Mouse (Mus musculus): ENCODE data around the gene Kcnf1. TPM values are rescaled to one million over a fixed set of nuclear protein-coding genes. Genes with fewer than 3 reads are reported as not detected.
A peak's percentile ranks its signal among the peaks of the same experiment; 100 is the strongest.

Gene Kcnf1
- polyA plus RNA-seq, 1 experiment from 2014 or later: 0.13 TPM

DNA sequence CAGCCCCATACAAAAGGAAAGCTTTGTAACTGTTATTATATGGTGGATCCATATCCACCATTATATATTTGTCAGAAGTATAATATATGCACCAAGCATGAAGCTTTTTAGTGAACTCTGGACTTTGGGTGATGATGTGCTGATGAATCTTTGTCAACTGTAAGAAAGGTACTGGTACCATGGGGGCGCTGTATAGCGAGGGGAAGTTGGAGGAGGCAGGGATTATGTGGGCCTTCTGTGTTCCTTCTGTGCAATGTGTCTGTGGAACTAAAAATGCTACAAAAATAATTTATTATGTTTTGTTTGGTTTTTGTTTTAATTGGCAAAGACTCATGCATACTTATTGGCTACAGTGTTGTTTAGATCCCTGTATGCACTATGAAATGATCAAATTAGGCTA lies 16.2 kb upstream of the Kcnf1 start:
- no peaks in the 10 kb centered on the region for H3K9me3 ChIP-seq (replicated peaks)
- 92% methylated on average over 2 of the region's 2 CpGs for WGBS

DNA sequence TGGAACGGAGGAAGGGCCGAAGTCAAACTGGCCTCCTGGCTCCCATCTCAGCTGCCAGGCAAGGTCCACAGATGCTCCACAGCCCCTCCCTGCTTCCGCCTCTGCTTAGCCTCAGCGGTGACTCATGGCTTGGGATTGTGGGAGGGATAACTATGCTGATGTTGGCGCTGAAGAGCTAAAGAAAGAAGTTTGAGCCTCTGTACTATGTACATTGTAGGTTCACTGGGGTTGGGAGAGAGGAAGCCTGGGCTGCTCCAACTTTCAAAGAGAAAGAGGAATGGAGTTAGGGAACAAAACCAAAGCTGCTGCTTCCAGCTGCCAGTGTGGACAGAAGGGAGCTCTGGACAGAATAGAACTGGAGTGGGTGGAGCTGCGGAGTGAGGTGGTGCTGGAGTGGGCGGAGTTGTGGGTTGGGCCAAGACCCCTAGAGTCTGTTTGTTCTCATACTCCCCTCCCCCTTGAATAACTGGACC lies 7.7 kb upstream of the Kcnf1 start:
- no peak overlapping the region for H3K9ac ChIP-seq
- peaks cover 7% of the 10 kb centered on the region; the same call in 1 of the 2 replicates for H3K27me3 ChIP-seq
- peak overlapping the region; percentile 23; the same call in 1 of the 2 replicates for H3K4me3 ChIP-seq
- no peaks in the 10 kb centered on the region for H3K9me3 ChIP-seq (replicated peaks)
- peak; percentile 85 for ATAC-seq (replicated peaks; ENCODE audit: insufficient number of reproducible peaks, insufficient read depth, low FRiP score, low read depth)
- peaks cover 6% of the 10 kb centered on the region for H3K4me1 ChIP-seq (replicated peaks)
- peak overlapping the region; percentile 51 for H3K4me2 ChIP-seq
- whole genome bisulfite sequencing: 11% methylated on average over 7 of the region's 7 CpGs
- peak overlapping the region; percentile 61 for H3K27ac ChIP-seq
- H3K36me3 ChIP-seq: no peaks in the 10 kb centered on the region

More for the DNA sequence above, 16.2 kb upstream of the Kcnf1 start:
- H3K4me2 ChIP-seq: no peak overlapping the region
- no peaks in the 10 kb centered on the region for H3K36me3 ChIP-seq
- H3K27me3 ChIP-seq: no peaks in the 10 kb centered on the region
- H3K4me3 ChIP-seq: no peak overlapping the region
- H3K4me1 ChIP-seq (replicated peaks): no peaks in the 10 kb centered on the region
- H3K9ac ChIP-seq: no peak overlapping the region
- no peak overlapping the region for H3K27ac ChIP-seq
- no peak for ATAC-seq (replicated peaks; ENCODE audit: insufficient number of reproducible peaks, insufficient read depth, low FRiP score, low read depth)

DNA sequence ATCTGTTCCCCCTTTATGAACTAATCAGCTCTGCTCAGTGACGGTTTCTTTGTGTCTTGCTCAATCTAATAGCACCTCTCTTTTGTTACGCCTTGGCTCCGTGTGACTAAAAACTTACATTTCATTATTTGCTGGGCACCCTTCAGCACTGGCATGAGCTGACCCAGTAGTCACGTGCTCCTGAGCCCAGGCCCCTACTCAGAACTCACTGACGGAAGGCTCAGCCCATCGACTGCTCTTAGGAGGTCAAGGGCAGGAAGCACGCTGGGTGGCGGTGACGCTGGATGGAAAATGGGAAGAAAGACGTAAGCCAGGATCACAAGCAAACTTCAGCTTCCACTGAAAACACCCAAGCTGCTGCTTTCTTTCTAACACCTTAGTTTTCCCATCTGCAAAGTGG lies 7.1 kb upstream of the Kcnf1 start:
- H3K4me2 ChIP-seq: no peak overlapping the region
- no peak for ATAC-seq (replicated peaks; ENCODE audit: insufficient number of reproducible peaks, insufficient read depth, low FRiP score, low read depth)

DNA sequence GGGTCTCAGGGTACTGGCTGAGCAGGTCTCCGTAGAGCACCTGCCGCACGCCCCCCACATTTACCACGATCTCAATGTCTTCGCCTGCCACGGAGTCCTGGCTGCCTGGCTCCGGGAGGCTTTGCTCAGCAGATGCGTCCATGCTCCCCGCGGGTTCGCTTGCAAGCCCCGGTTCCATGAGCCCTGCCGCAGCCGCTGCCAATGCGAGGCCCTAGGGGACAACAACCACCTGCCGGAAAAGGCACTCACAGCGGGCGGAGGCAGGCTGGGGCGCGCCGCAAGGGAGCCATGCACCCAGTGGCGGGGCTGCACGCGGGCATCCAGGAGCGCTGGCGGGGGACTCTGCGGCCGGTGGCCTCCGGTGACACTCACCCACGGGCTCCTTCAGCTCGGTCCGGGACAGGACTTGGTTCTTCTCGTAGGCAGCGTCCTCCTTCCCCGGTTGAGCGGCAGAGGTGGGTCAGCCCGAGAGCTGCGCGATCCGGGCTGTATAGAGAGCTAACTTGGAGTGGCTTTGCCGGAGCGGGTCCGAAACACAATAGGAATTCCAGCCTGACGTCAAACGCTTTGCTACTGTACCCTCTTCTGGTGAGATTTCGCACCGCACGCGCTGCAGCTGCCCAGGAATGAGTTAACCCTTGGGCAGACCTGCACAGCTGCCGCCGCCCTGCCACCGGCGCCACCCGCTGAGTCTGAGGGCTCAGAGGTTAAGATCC lies 489 bp downstream of the Kcnf1 start:
- 1% methylated on average over 54 of the region's 54 CpGs for WGBS
- Histone ChIP-seq H3K27me3 (peaks cover 34% of the 10 kb centered on the region), H3K9ac (peak overlapping the region; percentile 50), H3K36me3 (no peaks in the 10 kb centered on the region), H3K4me2 (peak overlapping the region; percentile 96), H3K4me3 (peak overlapping the region; percentile 56), H3K4me1 (replicated peaks) (peaks cover 18% of the 10 kb centered on the region), H3K27ac (no peak overlapping the region), H3K9me3 (replicated peaks) (no peaks in the 10 kb centered on the region)
- ATAC-seq (replicated peaks; ENCODE audit: insufficient number of reproducible peaks, insufficient read depth, low FRiP score, low read depth): peak; percentile 25; the same call in 1 of the 2 replicates

More for the DNA sequence above, 7.1 kb upstream of the Kcnf1 start:
- Histone ChIP-seq H3K4me1 (replicated peaks) (peaks cover 6% of the 10 kb centered on the region), H3K36me3 (no peaks in the 10 kb centered on the region), H3K4me3 (no peak overlapping the region), H3K27ac (no peak overlapping the region), H3K9ac (no peak overlapping the region), H3K27me3 (peaks cover 7% of the 10 kb centered on the region; the same call in 1 of the 2 replicates), H3K9me3 (replicated peaks) (no peaks in the 10 kb centered on the region)
- 42% methylated on average over 10 of the region's 10 CpGs for WGBS

DNA sequence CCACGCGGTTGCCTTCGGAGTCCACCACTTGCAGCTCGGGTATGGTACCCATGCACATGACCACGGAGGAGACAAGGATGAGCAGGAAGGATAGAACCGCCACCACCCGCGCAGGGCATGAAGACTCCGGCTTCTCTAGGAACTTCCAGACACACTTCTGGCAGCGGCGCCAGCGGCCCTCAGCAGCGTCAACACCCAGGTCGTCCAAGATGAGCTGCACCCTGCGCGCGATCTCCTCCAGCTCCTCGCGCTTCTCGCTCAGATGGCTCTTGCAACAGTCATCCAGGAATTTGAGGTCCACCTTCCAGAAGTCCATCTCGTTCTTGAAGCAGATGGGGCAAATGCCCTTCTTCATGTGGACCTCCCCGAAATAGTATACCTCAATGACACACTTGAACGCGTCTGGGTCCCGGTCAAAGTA lies 1.1 kb downstream of the Kcnf1 start:
- Histone ChIP-seq H3K9me3 (replicated peaks) (no peaks in the 10 kb centered on the region), H3K27ac (no peak overlapping the region), H3K36me3 (no peaks in the 10 kb centered on the region), H3K27me3 (peaks cover 34% of the 10 kb centered on the region), H3K4me1 (replicated peaks) (peaks cover 18% of the 10 kb centered on the region), H3K4me3 (peak overlapping the region; percentile 56), H3K9ac (peak overlapping the region; percentile 50; the same call in 1 of the 2 replicates), H3K4me2 (peak overlapping the region; percentile 96)
- WGBS: 8% methylated on average over 25 of the region's 25 CpGs
- ATAC-seq (replicated peaks; ENCODE audit: insufficient number of reproducible peaks, insufficient read depth, low FRiP score, low read depth): no peak

DNA sequence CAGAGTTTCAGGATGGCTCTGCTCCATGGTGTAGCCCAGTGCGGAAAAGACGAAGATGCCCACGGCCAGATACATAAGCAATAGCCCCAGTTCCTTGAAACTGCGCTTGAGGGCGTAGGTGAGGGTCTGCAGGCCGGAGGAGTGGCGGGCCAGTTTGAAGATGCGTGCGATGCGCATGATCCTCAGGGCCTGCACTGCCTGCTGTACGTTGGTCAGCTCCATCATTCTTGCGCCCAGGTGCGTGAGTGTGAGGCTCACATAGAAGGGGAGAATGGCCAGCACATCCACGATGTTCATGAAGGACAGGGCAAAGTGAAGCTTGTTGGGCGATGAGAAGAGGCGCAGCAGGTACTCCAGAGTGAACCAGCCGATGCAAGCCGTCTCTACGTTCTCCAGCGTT lies 1.6 kb downstream of the Kcnf1 start:
- peak overlapping the region; percentile 56 for H3K4me3 ChIP-seq
- 62% methylated on average over 20 of the region's 20 CpGs for WGBS

DNA sequence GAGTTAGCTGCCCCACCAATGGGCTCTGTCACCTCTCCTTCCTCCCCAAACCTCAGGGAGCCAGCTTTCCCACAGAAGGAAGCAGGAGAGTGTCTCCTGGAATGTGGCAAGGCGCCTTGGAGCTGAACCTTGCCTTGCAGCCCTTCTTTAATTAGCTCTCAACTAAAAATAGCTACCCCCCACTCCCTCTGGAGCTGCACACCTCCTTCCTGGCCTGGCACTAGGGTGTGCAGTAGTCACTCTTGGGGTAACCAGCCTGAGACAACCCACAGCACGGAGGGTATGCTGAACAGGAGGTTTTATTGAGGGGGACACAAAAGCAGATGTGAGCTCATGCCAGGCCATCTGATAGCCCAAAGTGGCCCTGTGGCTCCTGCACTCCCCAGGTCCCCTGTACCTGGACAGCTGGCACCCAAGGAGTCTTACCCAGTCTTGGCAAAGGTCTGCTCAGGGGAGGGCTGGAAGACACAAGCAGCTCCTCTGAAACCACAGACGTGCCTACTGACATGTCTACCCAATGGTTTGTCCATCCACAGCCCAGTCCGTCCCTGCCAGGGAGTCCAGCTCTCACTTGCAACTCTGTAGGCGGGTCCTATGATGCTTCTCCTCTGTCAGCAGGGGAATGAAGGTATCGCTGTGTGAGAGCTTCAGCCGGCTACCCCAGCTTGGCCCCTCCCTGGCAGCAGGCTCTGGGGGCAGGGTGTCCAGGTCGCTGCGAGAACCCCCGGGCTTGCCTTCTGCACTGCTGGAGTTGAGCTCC lies 2.4 kb downstream of the Kcnf1 start:
- 59% methylated on average over 10 of the region's 10 CpGs for WGBS
- Histone ChIP-seq H3K9me3 (replicated peaks) (no peaks in the 10 kb centered on the region), H3K27me3 (peaks cover 34% of the 10 kb centered on the region), H3K36me3 (no peaks in the 10 kb centered on the region), H3K4me2 (no peak overlapping the region), H3K4me3 (no peak overlapping the region), H3K4me1 (replicated peaks) (peaks cover 18% of the 10 kb centered on the region), H3K27ac (no peak overlapping the region), H3K9ac (no peak overlapping the region)
- no peak for ATAC-seq (replicated peaks; ENCODE audit: insufficient number of reproducible peaks, insufficient read depth, low FRiP score, low read depth)

More for the DNA sequence above, 1.6 kb downstream of the Kcnf1 start:
- H3K27ac ChIP-seq: no peak overlapping the region
- H3K27me3 ChIP-seq: peaks cover 34% of the 10 kb centered on the region
- no peak for ATAC-seq (replicated peaks; ENCODE audit: insufficient number of reproducible peaks, insufficient read depth, low FRiP score, low read depth)
- no peaks in the 10 kb centered on the region for H3K36me3 ChIP-seq
- H3K9me3 ChIP-seq (replicated peaks): no peaks in the 10 kb centered on the region
- H3K4me2 ChIP-seq: peak overlapping the region; percentile 96
- no peak overlapping the region for H3K9ac ChIP-seq
- peaks cover 18% of the 10 kb centered on the region for H3K4me1 ChIP-seq (replicated peaks)

DNA sequence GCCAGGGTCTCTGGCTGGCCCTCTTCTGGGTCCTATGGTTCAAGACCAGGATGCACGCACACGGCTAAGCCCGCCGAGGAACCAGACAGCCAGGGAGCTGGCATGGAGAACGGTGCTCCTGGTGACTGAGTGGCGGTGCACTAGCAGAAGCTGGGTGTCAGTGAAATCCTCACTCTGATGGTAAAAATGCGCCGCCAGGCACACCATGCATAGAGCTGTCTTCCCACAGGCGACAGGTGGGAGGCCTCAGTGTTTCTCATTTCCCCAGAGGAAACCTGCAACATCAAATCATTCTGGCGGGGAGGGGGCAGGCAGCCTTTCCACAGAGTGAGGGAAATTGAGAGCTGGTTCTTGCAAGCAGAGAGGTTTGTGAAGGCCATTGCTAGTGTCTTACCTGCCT lies 6.3 kb downstream of the Kcnf1 start:
- peaks cover 6% of the 10 kb centered on the region for H3K4me1 ChIP-seq (replicated peaks)
- no peaks in the 10 kb centered on the region for H3K9me3 ChIP-seq (replicated peaks)
- H3K36me3 ChIP-seq: no peaks in the 10 kb centered on the region
- ATAC-seq (replicated peaks; ENCODE audit: insufficient number of reproducible peaks, insufficient read depth, low FRiP score, low read depth): no peak
- H3K9ac ChIP-seq: no peak overlapping the region
- H3K4me3 ChIP-seq: no peak overlapping the region
- WGBS: 80% methylated on average over 10 of the region's 10 CpGs
- H3K27me3 ChIP-seq: peaks cover 14% of the 10 kb centered on the region
- no peak overlapping the region for H3K4me2 ChIP-seq
- no peak overlapping the region for H3K27ac ChIP-seq

DNA sequence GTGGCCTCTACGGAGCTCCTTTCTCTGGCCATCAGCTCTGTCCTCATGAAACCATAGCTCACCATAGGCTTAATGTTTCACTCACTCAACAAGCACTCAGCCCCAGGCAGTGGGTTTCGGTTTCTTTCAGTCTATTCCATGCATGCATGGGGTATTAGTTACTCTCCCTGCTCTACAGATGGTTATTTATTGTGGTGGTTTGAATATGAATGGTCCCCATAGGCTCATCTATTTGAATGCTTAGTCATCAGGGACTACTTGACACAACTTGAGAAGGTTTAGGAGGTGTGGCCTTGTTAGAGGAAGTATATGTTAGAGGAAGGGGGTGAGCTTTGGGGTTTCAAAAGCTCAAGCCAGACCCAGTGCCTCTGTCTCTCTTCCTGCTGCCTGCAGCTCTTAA lies 10.6 kb downstream of the Kcnf1 start:
- H3K9me3 ChIP-seq (replicated peaks): no peaks in the 10 kb centered on the region
- no peak overlapping the region for H3K4me2 ChIP-seq
- H3K4me1 ChIP-seq (replicated peaks): no peaks in the 10 kb centered on the region

DNA sequence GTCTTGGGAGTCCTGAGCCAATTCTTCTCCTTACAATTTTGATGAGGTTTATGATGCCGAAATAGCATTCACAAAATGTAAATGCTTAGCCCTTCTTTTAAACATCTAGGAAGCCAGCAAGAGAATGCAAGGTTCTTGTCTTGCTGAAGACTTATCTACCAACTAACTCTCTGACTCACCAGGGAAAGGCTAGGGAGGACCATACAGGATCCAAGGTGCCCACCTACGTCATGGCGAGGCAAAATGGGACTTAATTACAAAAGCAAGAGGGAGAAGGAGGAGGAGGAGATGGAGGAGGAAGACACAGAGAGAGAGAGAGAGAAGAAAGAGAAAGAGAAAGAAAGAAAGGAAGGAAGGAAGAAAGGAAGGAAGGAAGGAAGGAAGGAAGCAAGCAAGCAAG lies 12.7 kb downstream of the Kcnf1 start:
- Histone ChIP-seq H3K27me3 (no peaks in the 10 kb centered on the region), H3K4me1 (replicated peaks) (no peaks in the 10 kb centered on the region), H3K9ac (no peak overlapping the region), H3K9me3 (replicated peaks) (no peaks in the 10 kb centered on the region), H3K27ac (no peak overlapping the region), H3K4me2 (no peak overlapping the region), H3K4me3 (no peak overlapping the region), H3K36me3 (no peaks in the 10 kb centered on the region)
- WGBS: 82% methylated on average over 3 of the region's 3 CpGs
- no peak for ATAC-seq (replicated peaks; ENCODE audit: insufficient number of reproducible peaks, insufficient read depth, low FRiP score, low read depth)

More for the DNA sequence above, 10.6 kb downstream of the Kcnf1 start:
- H3K4me3 ChIP-seq: no peak overlapping the region
- WGBS: 83% methylated on average over 2 of the region's 2 CpGs
- H3K27me3 ChIP-seq: no peaks in the 10 kb centered on the region
- H3K9ac ChIP-seq: no peak overlapping the region
- H3K36me3 ChIP-seq: no peaks in the 10 kb centered on the region
- no peak overlapping the region for H3K27ac ChIP-seq
- ATAC-seq (replicated peaks; ENCODE audit: insufficient number of reproducible peaks, insufficient read depth, low FRiP score, low read depth): no peak

DNA sequence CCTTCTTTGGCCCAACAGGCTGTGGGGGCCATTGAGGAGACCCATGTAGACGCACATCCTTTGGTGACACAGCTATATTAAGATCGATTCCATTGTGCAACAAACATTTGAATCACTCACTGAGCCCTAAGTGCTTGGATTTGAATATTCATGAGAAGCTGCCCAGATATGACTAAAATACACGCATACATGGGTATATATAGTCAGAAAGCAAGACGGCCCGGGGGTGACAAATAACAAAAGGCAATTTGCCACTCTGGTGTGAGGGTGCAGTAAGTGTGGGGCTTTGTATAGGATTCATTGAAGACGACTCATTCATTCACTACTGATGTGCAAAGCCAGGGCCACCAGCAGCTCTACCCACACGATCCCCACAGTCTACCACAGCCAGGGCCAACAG lies 17.1 kb downstream of the Kcnf1 start:
- Histone ChIP-seq H3K9me3 (replicated peaks) (no peaks in the 10 kb centered on the region), H3K9ac (no peak overlapping the region), H3K4me1 (replicated peaks) (no peaks in the 10 kb centered on the region), H3K27ac (no peak overlapping the region), H3K4me2 (no peak overlapping the region), H3K36me3 (no peaks in the 10 kb centered on the region), H3K27me3 (no peaks in the 10 kb centered on the region), H3K4me3 (no peak overlapping the region)
- no peak for ATAC-seq (replicated peaks; ENCODE audit: insufficient number of reproducible peaks, insufficient read depth, low FRiP score, low read depth)
- 88% methylated on average over 7 of the region's 7 CpGs for WGBS

Measured in heart, embryonic 15.5 days (tissue).